Mouse (Mus musculus) MEL (cell line): ENCODE results near the gene Rtn1.

Source experiments
- BHLHE40 ChIP-seq: IDR thresholded peaks from 2 replicates; pipeline ENCODE4 v1.6.1; 2012; ENCODE audit warnings: low read depth, mild to moderate bottlenecking, inconsistent platforms, low read length, improper control_type of control experiment, borderline replicate concordance
- CTCF ChIP-seq, 3 experiments: IDR thresholded peaks in 2 of 3; conservative IDR thresholded peaks in 1 of 3; 2 replicates each; pipeline ENCODE4 v1.5.1; 2011 to 2012; ENCODE audit warnings: low read length in 3 of 3, low read depth in 2 of 3, mild to moderate bottlenecking in 2 of 3, improper control_type of control experiment in 1 of 3, inconsistent platforms in 1 of 3, mixed read lengths in 1 of 3, moderate library complexity in 1 of 3; ENCODE audit not compliant: control insufficient read depth in 1 of 3, insufficient read depth in 1 of 3, poor library complexity in 1 of 3, severe bottlenecking in 1 of 3
- MAX ChIP-seq: IDR thresholded peaks from 2 replicates; pipeline ENCODE4 v1.6.1; 2011; ENCODE audit warnings: low read length, improper control_type of control experiment
- MAZ ChIP-seq: IDR thresholded peaks from 2 replicates; pipeline ENCODE4 v1.6.1; 2012; ENCODE audit warnings: low read depth, mild to moderate bottlenecking, inconsistent platforms, low read length, improper control_type of control experiment
- MXI1 ChIP-seq: IDR thresholded peaks from 2 replicates; pipeline ENCODE4 v1.6.1; 2011; ENCODE audit warnings: mild to moderate bottlenecking, low read depth, low read length, improper control_type of control experiment
- POLR2A ChIP-seq, 2 experiments: IDR thresholded peaks; 2 replicates each; pipeline ENCODE4 v1.6.1; 2011 to 2012; ENCODE audit warnings: low read length in 2 of 2, mild to moderate bottlenecking in 2 of 2, control low read depth in 1 of 2, improper control_type of control experiment in 1 of 2, low read depth in 1 of 2, moderate library complexity in 1 of 2; ENCODE audit not compliant: control insufficient read depth in 1 of 2, insufficient read depth in 1 of 2, poor library complexity in 1 of 2
- POLR2AphosphoS2 ChIP-seq: IDR thresholded peaks from 2 replicates; pipeline ENCODE4 v1.6.1; 2011; ENCODE audit warnings: low read length, improper control_type of control experiment
- RAD21 ChIP-seq: IDR thresholded peaks from 2 replicates; pipeline ENCODE4 v1.6.1; 2011; ENCODE audit warnings: mild to moderate bottlenecking, low read depth, low read length, improper control_type of control experiment
- RCOR1 ChIP-seq: IDR thresholded peaks from 2 replicates; pipeline ENCODE4 v1.6.1; 2012; ENCODE audit warnings: low read depth, mild to moderate bottlenecking, inconsistent platforms, low read length, improper control_type of control experiment
- SIN3A ChIP-seq: IDR thresholded peaks from 2 replicates; pipeline ENCODE4 v1.6.1; 2012; ENCODE audit warnings: low read length, improper control_type of control experiment, inconsistent platforms
- TAL1 ChIP-seq: IDR thresholded peaks from 2 replicates; pipeline ENCODE4 v1.6.1; 2012; ENCODE audit warnings: mild to moderate bottlenecking, inconsistent platforms, low read length, moderate library complexity, mixed read lengths
- ZKSCAN1 ChIP-seq: IDR thresholded peaks from 2 replicates; pipeline ENCODE4 v1.6.1; 2012; ENCODE audit warnings: low read depth, mild to moderate bottlenecking, inconsistent platforms, low read length, improper control_type of control experiment, moderate library complexity
- ZNF384 ChIP-seq: IDR thresholded peaks from 2 replicates; pipeline ENCODE4 v1.6.1; 2012; ENCODE audit warnings: low read depth, mild to moderate bottlenecking, inconsistent platforms, low read length, improper control_type of control experiment

DNA sequence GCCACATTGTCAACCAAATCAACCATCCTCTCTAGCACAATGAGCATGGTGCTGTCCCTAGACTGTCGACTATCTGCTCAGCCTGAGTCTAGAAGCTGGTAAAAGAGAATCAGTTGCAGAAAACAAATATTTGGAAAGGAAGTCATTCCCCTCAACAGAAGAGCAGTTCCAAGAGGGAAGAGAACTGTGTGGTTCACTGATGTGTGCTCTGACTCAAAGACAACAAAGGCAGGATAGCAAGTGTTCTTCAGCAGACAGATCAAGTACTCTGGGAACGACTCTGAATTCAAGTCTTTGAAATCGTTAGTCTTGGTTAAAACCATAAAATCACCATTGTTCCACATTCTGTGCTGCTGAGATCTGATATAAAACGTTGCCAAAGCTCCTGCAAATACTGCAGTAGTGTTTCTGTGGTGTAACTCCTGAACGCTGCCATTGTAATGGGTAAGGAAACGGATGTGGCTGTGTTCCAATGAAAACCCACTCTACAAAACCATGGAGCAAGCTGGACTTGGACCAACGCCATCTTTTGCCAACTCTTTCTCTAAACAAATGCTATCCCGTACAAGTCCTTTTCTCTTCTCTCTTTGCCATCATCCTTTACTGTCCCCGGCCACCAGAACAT is 24.5 kb upstream of the Rtn1 start:
- no peak for TF ChIP-seq POLR2A (IDR thresholded peaks at IDR 0.05; ENCODE audit: control insufficient read depth in 1 of 2, insufficient read depth in 1 of 2, low read depth in 1 of 2, low read length in 2 of 2, poor library complexity in 1 of 2)
- TF ChIP-seq ZNF384: no peak
- no peak for TF ChIP-seq BHLHE40
- TF ChIP-seq SIN3A: no peak
- TF ChIP-seq CTCF (IDR thresholded peaks at IDR 0.05 in 2 of 3, conservative IDR thresholded peaks at IDR 0.05 in 1 of 3; ENCODE audit: control insufficient read depth in 1 of 3, insufficient read depth in 1 of 3, low read depth in 2 of 3, low read length in 3 of 3, poor library complexity in 1 of 3, severe bottlenecking in 1 of 3): no peak
- TF ChIP-seq RAD21: no peak
- TF ChIP-seq ZKSCAN1: no peak
- TF ChIP-seq POLR2AphosphoS2: no peak
- no peak for TF ChIP-seq MAX
- no peak for TF ChIP-seq MAZ
- no peak for TF ChIP-seq RCOR1
- TF ChIP-seq TAL1: no peak
- no peak for TF ChIP-seq MXI1
